Mouse (Mus musculus) kidney, adult 2 months (tissue): ENCODE data around the gene Tbc1d10a. TPM values are rescaled to one million over a fixed set of nuclear protein-coding genes. Genes with fewer than 3 reads are reported as not detected.

Experiments used
- DNase-seq: peaks from one replicate; pipeline ENCODE4 v3.0.0; 2021
- H3K27ac ChIP-seq: fragments of 200-500 bp; 2 replicates; pipeline ENCODE4 v1.5.1; 2012; ENCODE audit warnings: low read depth, low read length, control low read depth, inconsistent platforms; ENCODE audit not compliant: insufficient read depth
- H3K27me3 ChIP-seq: fragments of 200-500 bp; replicated peaks from 2 replicates; pipeline ENCODE4 v1.6.1; 2012; ENCODE audit warnings: mild to moderate bottlenecking, moderate library complexity, low read length, inconsistent platforms; ENCODE audit not compliant: control insufficient read depth, insufficient read depth
- H3K36me3 ChIP-seq: fragments of 200-500 bp; 2 replicates; pipeline ENCODE4 v1.6.1; 2012; ENCODE audit warnings: mild to moderate bottlenecking, moderate library complexity, low read length, inconsistent platforms; ENCODE audit not compliant: control insufficient read depth, insufficient read depth
- H3K4me1 ChIP-seq: fragments of 200-500 bp; 2 replicates; pipeline ENCODE4 v1.6.1; 2011; ENCODE audit warnings: low read length; ENCODE audit not compliant: control insufficient read depth, insufficient read depth
- H3K4me3 ChIP-seq: fragments of 200-500 bp; 2 replicates; pipeline ENCODE4 v1.5.1; 2011; ENCODE audit warnings: mild to moderate bottlenecking, low read depth, low read length, control low read depth; ENCODE audit not compliant: insufficient read depth
- CTCF ChIP-seq: fragments of 200-500 bp; conservative IDR thresholded peaks from 2 replicates; pipeline ENCODE4 v1.5.1; 2011; ENCODE audit warnings: low read depth, mild to moderate bottlenecking, control low read depth, low read length, moderate library complexity, mixed read lengths; ENCODE audit not compliant: insufficient read depth, insufficient read length
- POLR2A ChIP-seq: fragments of 200-500 bp; IDR thresholded peaks from one replicate; pipeline ENCODE4 v1.6.1; 2011; ENCODE audit warnings: low read depth, low read length, control low read depth
- WGBS: fragments of 180-500 bp; shearing (Covaris S2); methylation state at CpG from one replicate; pipeline ENCODE4 v1.1.7; 2018; 5-methylcytosine and 5-hydroxymethylcytosine counted together
- polyA plus RNA-seq: library from polyadenylated mRNA; depleted of rRNA; stranded (reverse); fragments of >200 nt; gene quantifications from 2 replicates; pipeline ENCODE4 v1.2.3, GENCODE M21; 2012; rRNA removed

Gene Tbc1d10a
- 91.4 and 115 TPM in 2 replicates for polyA plus RNA-seq

DNA sequence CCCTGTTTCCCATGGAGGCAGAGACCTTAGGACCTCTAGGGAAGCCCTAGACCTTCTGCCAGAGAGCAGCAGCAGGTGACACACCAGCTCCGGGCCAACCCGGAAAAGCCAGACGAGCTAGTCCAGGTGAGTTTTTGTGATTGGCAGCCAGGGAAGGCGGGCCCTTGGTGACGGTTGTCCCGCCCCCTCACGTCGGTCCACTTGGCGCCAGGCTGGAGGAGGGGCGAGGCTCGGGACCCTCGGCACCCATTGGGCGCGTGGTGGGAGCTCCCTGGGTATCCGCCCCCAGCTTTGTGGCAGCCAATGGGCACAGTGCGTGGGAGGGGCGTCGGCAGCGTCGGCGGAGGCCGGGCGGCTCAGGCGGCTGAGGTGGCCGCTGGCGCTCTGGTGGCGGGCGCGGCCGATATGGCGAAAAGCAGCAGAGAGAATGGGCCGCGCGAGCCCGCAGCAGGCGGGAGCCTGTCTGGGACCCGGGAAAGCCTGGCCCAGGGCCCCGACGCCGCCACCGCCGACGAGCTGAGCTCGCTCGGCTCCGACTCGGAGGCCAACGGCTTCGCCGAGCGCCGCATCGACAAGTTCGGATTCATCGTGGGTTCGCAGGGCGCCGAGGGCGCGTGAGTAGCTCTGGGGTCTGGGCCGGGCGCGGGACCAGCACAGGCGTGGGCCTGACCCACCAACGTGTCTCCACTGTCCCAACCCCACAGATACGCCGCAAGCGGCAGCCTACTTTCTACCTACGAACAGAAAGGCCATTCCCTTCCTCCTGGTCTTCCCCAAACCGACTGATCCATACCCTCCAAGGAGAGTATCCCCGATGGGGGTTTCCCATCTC, at the start of gene Tbc1d10a:
Tbc1d10a (plus strand) TSS at position 304 of the 832 bp plus-strand sequence.
- Histone ChIP-seq H3K36me3 (no peaks in the 10 kb centered on the region), H3K27ac (peak within 1 kb of the TSS; percentile 97), H3K27me3 (no peaks in the 10 kb centered on the region), H3K4me3 (peak within 1 kb of the TSS; percentile 91), H3K4me1 (peaks cover 32% of the 10 kb centered on the region)
- WGBS: under 1% methylated on average over 71 of the region's 71 CpGs
- TF ChIP-seq CTCF: no peak
- TF ChIP-seq POLR2A: peak; percentile 50
- DNase-seq: peak; percentile 99

DNA sequence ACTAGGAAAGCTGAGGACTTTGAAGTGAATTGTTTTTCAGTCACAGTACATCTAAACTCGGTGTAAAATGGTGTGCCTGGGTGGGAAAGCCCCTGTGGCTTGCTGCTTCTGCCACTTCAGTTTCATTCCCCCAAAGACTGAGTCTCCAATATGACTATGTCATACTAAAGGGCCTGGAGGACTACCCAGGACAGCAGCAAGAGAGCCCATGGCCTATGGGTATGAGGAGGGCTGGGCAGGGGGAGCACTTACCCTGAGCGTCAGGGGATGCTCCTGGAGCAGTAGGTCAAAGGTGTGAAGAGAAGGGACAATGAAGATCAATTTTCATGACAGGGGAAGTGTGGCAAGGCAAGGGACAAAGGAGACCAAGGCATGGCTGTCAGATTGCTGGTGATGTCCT, 47.6 kb upstream of the Tbc1d10a start:
- no peak for DNase-seq
- WGBS: 58% methylated on average over 2 of the region's 2 CpGs
- TF ChIP-seq POLR2A (no peak), CTCF (no peak)
- no peak overlapping the region for H3K4me3 ChIP-seq
- no peaks in the 10 kb centered on the region for H3K36me3 ChIP-seq
- no peak overlapping the region for H3K27ac ChIP-seq
- H3K27me3 ChIP-seq: no peaks in the 10 kb centered on the region
- H3K4me1 ChIP-seq: peaks cover 9% of the 10 kb centered on the region

DNA sequence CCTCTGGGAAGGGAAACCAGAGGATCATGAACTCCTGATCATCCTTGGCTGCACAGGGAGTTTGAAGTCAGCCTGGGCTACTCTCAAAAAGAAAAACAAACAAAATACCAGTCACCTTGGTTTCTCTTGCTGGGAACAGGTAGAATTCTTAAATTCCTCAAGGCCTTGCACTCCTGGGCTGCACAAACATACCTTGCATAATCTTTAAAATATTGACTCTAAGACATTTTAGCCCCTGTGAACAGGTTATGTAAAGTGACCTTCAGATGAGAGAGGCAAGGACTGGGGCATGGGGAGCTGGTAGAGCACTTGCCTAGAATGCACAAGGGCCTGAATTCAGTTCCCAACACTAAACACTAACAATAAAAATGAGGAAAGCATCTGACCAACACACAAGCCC, 45.1 kb upstream of the Tbc1d10a start:
- Histone ChIP-seq H3K27me3 (no peaks in the 10 kb centered on the region), H3K36me3 (no peaks in the 10 kb centered on the region), H3K4me3 (no peak overlapping the region), H3K27ac (0 out of 2 replicates have a peak overlapping the region, but pooled peaks have one; percentile 24), H3K4me1 (peaks cover under 1% of the 10 kb centered on the region; the same call in 1 of the 2 replicates)
- DNase-seq: no peak
- TF ChIP-seq CTCF (no peak), POLR2A (no peak)

DNA sequence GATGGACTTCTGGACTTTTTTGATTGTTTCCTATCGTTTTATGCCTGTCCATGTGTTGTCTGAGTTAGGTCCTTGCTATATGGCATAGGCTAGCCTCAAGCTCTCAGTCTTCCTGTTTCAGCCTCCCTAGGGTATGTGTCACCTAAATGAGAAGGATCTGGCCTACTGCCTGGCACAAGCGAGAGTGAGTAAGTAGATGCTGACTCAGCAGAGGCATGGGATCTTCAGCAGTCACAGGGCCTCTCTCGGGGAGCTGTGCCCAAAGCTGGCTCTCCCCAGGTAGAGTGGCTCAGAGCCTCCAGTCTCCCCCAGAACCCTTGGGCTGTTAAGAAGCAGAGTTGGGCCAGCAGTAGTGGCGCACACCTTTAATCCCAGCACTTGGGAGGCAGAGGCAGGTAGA, 44.2 kb upstream of the Tbc1d10a start:
- no peak for DNase-seq
- H3K4me1 ChIP-seq: no peaks in the 10 kb centered on the region

DNA sequence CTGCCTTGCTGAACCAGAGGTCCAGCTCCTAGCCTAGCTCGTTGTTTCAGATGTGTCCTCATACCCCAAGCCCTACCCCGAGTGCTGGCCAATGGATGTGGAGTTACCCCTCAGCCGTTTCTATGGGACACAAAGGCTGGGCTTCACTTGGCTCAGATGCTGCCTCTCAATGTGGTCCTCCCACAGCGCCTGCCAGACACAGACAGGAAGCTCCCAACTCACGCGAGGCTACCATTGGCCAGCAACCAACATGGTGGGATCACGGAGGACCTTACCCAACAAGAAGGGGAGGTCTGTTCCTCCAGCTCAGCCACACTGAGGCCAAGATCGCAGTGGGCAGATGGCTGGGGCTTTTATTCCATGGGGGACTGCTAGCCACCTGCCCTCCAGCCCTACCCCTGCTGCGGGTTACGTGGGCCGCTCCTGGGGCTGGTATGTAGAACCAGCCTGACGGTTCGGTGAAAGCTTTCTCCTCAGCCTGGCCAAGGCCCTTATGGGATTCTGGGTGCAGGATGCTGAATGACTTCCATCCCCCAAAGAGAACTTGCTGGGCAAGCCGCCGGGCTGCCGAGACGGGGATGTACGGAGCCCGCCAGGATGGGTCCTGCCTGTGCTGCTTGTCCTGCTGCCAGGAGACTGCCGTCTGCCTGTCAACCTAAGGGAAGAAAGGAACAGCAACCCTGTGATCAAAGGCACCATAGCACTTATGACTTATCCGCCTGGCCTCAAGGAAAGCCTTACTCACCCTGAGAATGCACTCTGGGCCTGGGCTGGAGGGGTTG, 43.1 kb upstream of the Tbc1d10a start:
- no peaks in the 10 kb centered on the region for H3K36me3 ChIP-seq
- H3K4me1 ChIP-seq: no peaks in the 10 kb centered on the region
- TF ChIP-seq CTCF (no peak), POLR2A (no peak)
- no peak overlapping the region for H3K27ac ChIP-seq
- H3K27me3 ChIP-seq: no peaks in the 10 kb centered on the region
- H3K4me3 ChIP-seq: no peak overlapping the region
- 85% methylated on average over 21 of the region's 21 CpGs for WGBS
- peak; percentile 6 for DNase-seq

More for the DNA sequence above, 44.2 kb upstream of the Tbc1d10a start:
- WGBS: 79% methylated on average over 4 of the region's 4 CpGs
- TF ChIP-seq POLR2A (no peak), CTCF (no peak)
- Histone ChIP-seq H3K27me3 (no peaks in the 10 kb centered on the region), H3K36me3 (no peaks in the 10 kb centered on the region), H3K4me3 (no peak overlapping the region), H3K27ac (no peak overlapping the region)

DNA sequence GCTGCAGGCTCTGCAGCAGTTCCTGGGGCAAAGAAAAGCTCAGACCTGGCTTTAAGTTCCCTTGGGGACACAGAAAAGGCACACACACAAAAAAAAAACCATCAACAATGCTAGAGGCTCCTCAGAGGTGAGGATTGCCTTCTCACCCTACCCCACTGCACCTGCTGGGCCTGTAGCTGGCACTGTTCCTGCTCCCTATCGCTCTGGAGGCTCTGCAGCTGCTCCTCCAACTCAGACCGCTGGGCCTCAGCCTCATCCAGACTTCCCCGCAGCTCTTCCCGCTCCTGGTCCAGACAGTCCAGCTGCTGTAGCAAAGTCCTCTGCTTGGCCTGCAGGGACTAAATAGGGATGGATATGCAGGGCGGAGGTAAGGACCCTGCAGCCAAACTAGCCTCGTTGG, 40.2 kb upstream of the Tbc1d10a start:
- no peak overlapping the region for H3K27ac ChIP-seq
- WGBS: 79% methylated on average over 6 of the region's 6 CpGs
- no peak overlapping the region for H3K4me3 ChIP-seq
- no peaks in the 10 kb centered on the region for H3K36me3 ChIP-seq
- no peaks in the 10 kb centered on the region for H3K4me1 ChIP-seq
- no peak for DNase-seq
- no peak for TF ChIP-seq POLR2A
- TF ChIP-seq CTCF: no peak
- H3K27me3 ChIP-seq: no peaks in the 10 kb centered on the region

DNA sequence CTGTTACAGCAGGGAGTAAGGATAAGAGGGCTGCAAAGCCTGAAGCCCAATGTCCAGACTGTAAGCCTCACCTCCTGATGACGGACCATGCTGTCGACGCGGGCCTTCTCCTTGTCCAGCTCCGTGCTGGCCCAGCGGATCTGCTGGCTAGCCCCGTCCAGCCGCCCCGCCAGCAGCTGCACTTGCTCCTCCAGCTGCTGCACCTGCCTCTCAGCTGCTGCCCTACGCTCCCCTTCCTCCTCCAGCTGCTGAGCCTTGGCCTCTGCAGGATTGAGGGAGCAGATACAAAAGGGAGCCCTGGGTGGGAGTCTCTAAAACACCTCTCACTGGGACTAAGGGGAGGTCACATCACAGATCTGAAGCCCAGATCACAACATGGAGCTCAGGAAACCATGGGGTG, 39.5 kb upstream of the Tbc1d10a start:
- 89% methylated on average over 10 of the region's 10 CpGs for WGBS
- Histone ChIP-seq H3K4me1 (no peaks in the 10 kb centered on the region), H3K27ac (no peak overlapping the region), H3K4me3 (no peak overlapping the region), H3K36me3 (no peaks in the 10 kb centered on the region), H3K27me3 (no peaks in the 10 kb centered on the region)
- no peak for DNase-seq
- TF ChIP-seq POLR2A (no peak), CTCF (no peak)
